9 mouse cellular contexts compared by ENCODE assay signal in the genomic region with DNA sequence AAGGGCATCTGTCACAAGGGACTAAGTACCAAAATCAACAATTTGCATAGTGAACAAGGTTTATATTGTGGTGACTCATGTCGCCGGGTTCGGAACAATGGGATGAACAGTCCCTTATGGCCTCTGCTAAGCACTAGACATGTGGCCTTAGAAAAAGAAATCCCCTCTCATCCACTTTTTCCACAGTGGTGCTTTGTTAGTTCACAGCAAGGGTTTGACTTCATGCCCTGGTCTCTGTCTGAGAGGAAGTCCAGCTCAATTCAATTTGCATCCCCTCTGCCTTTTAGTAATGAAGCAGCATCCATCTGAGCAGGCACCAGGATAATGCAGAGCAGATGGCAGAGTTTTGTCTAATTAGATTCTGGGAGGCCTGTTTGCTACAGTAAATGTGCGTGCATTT.
DNase-seq lines count a peak whose midpoint lies in the region; ATAC-seq and TF ChIP-seq lines count a peak whose summit lies in the region.
"Had no signal": no experiment of that assay in that cellular context is flagged by ENCODE, and none has a peak within 500 bp of the region (broad histone marks: within the 10 kb centered on the region; RNA-seq: fewer than 3 reads in every experiment).

No protein-coding gene starts in this region.

- intact Hi-C loops in heart, postnatal 36 days (cut with DNase I) = no loop called here

- no peak overlapping the region for H3K4me3 ChIP-seq in stomach, embryonic 14.5 days (ENCODE audit: low read depth, low read length)
- H3K4me3 ChIP-seq in stomach, postnatal 0 days (ENCODE audit: low read depth, low read length) = no peak overlapping the region
- H3K4me3 ChIP-seq in midbrain, embryonic 12.5 days = no peak overlapping the region
- H3K4me3 ChIP-seq: heart, adult 2 months had no signal

- no peak for TF ChIP-seq CTCF in stomach, postnatal 0 days (IDR thresholded peaks at IDR 0.05; ENCODE audit: low read depth)

- no peak overlapping the region for H3K9ac ChIP-seq in stomach, embryonic 14.5 days (replicated peaks; ENCODE audit: low read depth, low read length)
- no peak overlapping the region for H3K9ac ChIP-seq in stomach, postnatal 0 days (ENCODE audit: low read length)
- H3K9ac ChIP-seq in midbrain, embryonic 12.5 days (replicated peaks) = no peak overlapping the region

- TF ChIP-seq EP300 in stomach, postnatal 0 days (optimal IDR thresholded peaks at IDR 0.05) = no peak

- H3K9me3 ChIP-seq in stomach, embryonic 14.5 days (ENCODE audit: control insufficient read depth, low read depth, low read length) = no peaks in the 10 kb centered on the region
- H3K9me3 ChIP-seq in stomach, postnatal 0 days (ENCODE audit: control insufficient read depth, low read length) = no peaks in the 10 kb centered on the region
- no peaks in the 10 kb centered on the region for H3K9me3 ChIP-seq in midbrain, embryonic 12.5 days

- H3K27ac ChIP-seq in stomach, embryonic 14.5 days (ENCODE audit: low read length) = no peak overlapping the region
- H3K27ac ChIP-seq in stomach, postnatal 0 days (replicated peaks) = no peak overlapping the region
- no peak overlapping the region for H3K27ac ChIP-seq in midbrain, embryonic 12.5 days (replicated peaks)
- H3K27ac ChIP-seq: heart, adult 2 months had no signal

- ATAC-seq in stomach, embryonic 14.5 days (ENCODE audit: insufficient number of reproducible peaks, insufficient read depth, low FRiP score, low read depth) = 0 out of 2 replicates have a peak, but pooled peaks have one; percentile 28
- ATAC-seq in stomach, postnatal 0 days (ENCODE audit: low FRiP score, low TSS enrichment) = no peak
- peak; percentile 93 for ATAC-seq in midbrain, embryonic 12.5 days (ENCODE audit: low FRiP score, low read depth)
- ATAC-seq in frontal cortex, adult (ENCODE audit: low TSS enrichment) = no peak

- no peaks in the 10 kb centered on the region for H3K27me3 ChIP-seq in stomach, embryonic 14.5 days (ENCODE audit: control insufficient read depth, insufficient read depth, low read length)
- no peaks in the 10 kb centered on the region for H3K27me3 ChIP-seq in stomach, postnatal 0 days (ENCODE audit: control insufficient read depth, insufficient read depth, low read length)
- peaks cover 43% of the 10 kb centered on the region for H3K27me3 ChIP-seq in midbrain, embryonic 12.5 days

- H3K4me1 ChIP-seq in stomach, embryonic 14.5 days (ENCODE audit: control insufficient read depth, insufficient read depth, low read length) = no peaks in the 10 kb centered on the region
- H3K4me1 ChIP-seq in stomach, postnatal 0 days (replicated peaks; ENCODE audit: control insufficient read depth, insufficient read depth) = no peaks in the 10 kb centered on the region
- peaks cover 5% of the 10 kb centered on the region; the same call in 1 of the 2 replicates for H3K4me1 ChIP-seq in midbrain, embryonic 12.5 days

- no peak overlapping the region for H3K4me2 ChIP-seq in stomach, embryonic 14.5 days (replicated peaks; ENCODE audit: low read depth, low read length)
- H3K4me2 ChIP-seq in stomach, postnatal 0 days (replicated peaks; ENCODE audit: low read depth) = no peak overlapping the region
- no peak overlapping the region for H3K4me2 ChIP-seq in midbrain, embryonic 12.5 days (replicated peaks)

- no peak for DNase-seq in stomach, postnatal 0 days (ENCODE audit: low spot score)
- DNase-seq in forelimb bud, embryonic 11.5 days (ENCODE audit: low read depth, low spot score) = peak; percentile 40
- no peak for DNase-seq in heart, postnatal 36 days
- DNase-seq in ovary, adult 18-20 months (ENCODE audit: low spot score) = no peak
- no peak for DNase-seq in natural killer cell, adult 2 months (ENCODE audit: low spot score in 2 of 2)
- DNase-seq: heart, adult 2 months had no signal

- 76% methylated on average over 4 of the region's 4 CpGs for WGBS in stomach, embryonic 14.5 days
- WGBS in stomach, postnatal 0 days = 67% methylated on average over 4 of the region's 4 CpGs
- WGBS in midbrain, embryonic 12.5 days = 5% methylated on average over 4 of the region's 4 CpGs

- no peaks in the 10 kb centered on the region for H3K36me3 ChIP-seq in stomach, embryonic 14.5 days (ENCODE audit: control insufficient read depth, insufficient read depth, low read length)
- no peaks in the 10 kb centered on the region for H3K36me3 ChIP-seq in stomach, postnatal 0 days (ENCODE audit: control insufficient read depth, insufficient read depth, low read length)
- H3K36me3 ChIP-seq in midbrain, embryonic 12.5 days = no peaks in the 10 kb centered on the region

Comparison
In these comparisons a context has a peak if more than half of its experiments do, and no peak if none do; other contexts are left out.
1. ATAC-seq: peak in stomach, embryonic 14.5 days (single experiment) and midbrain, embryonic 12.5 days (single experiment); none in stomach, postnatal 0 days (single experiment) and frontal cortex, adult (single experiment).